Mouse (Mus musculus) lung, postnatal 14 days (tissue): ENCODE data around the gene Pgpep1l.

Experiments
- DNase-seq: peaks from one replicate; pipeline ENCODE4 v3.0.0; 2021

Pgpep1l gene

DNA sequence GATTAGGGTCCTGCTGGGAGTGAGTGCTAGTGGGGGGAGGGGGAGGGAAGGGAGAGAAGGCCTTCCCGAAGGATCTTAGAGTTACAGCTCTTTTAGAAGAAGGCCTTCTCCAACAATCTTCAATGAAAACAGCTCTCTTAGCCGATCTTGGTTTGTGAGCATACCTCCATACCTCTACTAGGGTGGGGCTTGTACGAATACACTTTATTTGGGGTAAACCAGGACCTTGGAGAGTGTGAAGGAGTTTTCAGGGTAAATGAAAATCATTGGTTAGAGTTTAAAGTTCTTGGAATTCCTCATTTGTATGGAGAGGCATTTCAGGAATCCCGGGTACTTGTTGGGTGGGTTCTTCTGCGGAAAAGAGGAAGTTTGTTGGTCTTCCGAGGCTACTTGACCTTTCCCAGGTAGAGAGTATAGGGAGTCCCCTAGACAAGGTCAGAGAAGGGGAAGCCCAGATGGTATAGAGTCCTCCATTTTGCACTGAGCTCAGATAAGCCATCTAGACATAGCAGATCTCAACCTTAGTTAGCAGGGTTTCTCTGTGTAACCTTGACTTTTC lies 4.4 kb downstream of the Pgpep1l start:
- DNase-seq = no peak

DNA sequence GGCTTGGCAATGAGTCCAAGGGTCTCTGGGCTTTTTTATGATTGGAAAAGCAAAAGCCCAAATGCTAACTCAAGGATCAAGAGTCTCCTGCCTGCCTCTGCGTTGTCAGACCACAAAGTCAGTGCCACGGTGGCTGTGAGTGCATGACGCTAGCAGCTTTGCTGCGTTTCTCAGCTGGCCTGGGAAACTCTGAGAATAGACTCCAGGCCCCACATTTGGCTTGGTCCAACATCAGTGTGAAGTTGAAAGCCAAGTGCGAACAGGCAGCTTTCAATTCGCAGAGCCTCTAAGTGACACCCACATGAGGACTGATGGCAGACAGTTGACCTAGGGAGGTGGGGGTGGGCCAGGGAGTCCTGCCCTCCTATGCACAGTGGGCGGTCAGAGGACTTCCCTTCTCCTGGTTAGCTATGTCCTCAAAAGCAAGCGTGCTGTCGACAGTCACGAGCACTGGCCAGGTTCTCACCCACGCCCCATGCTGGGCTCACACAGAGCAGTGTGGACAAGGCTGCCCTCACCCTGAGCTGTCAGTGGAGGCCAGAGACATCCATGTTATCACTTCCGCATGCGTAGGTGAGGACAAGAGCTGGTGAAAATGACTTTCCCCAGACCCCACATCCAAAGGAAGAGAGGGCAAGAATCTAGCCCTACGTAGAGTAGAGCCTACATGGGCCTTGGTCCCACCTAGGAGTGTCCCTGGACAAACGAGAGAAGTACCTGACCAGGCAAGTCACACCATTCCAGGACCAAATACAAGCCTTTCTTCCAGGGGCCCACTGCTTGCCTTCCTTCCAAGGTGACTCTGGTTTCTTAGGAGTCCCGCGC lies 5.5 kb downstream of the Pgpep1l start:
- DNase-seq = no peak

DNA sequence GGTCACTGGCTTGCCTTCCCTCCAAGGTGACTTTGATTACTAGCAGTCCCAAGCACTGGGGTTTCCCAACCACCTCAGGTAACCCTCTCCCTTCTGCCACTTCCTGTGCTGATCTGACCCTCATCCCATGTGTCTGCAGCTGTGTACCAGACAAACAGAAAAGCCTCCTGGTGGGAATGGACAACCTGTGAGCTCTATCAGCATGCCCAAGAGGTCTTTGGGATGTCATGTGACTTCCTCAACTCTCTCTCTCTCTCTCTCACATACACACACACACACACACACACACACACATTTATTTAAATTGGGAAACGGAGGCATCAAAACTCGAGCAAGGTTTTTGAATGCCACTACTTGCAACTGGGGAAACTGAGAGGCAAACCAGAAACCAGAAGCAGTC lies 6.3 kb downstream of the Pgpep1l start:
- DNase-seq = no peak

DNA sequence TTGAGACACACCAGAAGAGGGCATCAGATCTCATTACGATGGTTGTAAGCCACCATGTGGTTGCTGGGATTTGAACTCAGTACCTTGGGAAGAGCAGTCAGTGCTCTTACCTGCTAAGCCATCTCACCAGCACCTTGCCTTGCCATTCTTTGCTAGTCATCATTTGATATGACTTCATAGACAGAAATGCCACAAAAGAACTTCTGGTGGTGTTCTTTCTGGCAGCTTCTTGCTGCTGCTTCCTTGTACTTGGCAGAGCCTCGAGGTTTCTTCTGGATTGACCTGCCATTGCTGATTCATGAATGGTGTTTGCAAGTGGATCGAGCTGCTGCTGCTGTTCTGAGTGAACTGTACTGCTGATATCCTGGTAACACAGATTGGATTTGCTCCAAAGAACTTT lies 13.1 kb downstream of the Pgpep1l start:
- DNase-seq = no peak

DNA sequence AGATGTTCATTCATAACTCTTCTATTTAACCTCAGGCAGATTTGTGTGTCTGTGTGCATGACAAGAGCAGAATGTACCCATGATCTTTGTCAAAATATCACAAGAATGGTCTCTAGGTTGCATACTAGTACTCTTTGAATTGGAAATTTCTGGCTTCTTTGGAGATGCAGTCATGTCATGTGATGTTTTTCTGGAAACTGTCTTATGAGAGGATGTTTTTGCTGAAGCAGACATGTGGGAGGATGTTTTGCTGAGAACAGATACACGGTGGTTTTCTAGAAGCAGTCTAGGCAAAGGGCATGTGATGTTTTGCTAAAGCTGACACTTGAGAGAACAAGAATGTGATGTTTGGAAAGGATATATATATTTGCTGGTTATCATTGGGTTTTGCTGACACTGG lies 13.6 kb downstream of the Pgpep1l start:
- no peak for DNase-seq

DNA sequence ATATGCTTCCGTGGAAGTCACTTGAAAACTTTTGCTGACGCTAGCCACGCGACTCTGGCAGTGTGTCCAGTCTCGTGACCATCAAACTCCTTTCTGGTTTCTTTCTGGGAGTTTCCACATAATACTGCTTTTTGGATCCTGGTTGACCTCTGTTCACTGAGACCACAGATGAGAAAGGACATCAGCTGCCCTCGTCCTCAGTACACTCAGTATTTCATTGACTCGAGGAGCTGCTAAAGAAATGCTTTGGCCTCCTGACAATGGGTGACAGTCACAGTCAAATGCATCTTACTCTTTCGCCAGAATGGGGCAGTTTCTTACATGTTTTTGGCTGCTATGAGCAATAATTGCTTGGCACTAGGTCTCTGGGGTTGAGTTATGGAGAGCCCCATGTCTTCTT lies 17.8 kb downstream of the Pgpep1l start:
- DNase-seq = no peak

DNA sequence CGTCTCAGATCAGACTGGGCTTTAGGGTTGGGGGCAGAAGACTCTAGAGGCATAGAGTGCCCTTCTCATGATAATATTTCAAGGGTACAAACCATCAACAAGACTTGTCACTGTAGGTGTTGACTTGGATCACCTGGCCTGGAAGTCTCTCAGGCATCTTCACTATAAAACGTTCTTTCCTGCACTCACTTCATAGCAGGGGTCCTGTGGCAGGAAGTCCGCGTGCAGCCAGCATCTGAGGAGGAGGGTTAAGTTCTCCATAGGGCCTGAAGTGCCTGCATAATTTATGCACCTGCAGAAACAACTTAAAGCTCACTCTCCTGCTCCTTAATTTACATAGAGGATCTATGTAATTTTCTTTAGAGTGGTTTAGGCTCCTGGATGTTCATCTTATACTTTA lies 18.4 kb downstream of the Pgpep1l start:
- no peak for DNase-seq

DNA sequence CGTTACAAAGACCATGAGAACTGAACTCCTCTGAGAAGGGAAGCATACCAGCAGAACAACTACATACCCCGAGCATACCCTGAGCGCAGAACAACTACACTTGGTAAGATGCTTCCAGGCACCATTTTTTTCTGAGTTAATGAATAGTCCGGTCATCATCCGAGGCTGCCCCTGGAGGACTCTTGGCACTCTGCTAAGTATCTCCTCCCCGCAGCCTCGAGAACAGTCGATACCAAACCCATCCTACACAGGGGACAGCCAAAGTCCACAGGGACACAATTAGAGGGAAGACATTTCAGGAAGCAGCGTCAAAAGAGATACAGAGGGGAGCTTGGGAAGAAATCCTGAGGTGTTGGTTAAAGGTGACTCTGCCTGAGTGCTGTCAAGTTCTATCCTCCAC lies 22.8 kb downstream of the Pgpep1l start:
- no peak for DNase-seq

DNA sequence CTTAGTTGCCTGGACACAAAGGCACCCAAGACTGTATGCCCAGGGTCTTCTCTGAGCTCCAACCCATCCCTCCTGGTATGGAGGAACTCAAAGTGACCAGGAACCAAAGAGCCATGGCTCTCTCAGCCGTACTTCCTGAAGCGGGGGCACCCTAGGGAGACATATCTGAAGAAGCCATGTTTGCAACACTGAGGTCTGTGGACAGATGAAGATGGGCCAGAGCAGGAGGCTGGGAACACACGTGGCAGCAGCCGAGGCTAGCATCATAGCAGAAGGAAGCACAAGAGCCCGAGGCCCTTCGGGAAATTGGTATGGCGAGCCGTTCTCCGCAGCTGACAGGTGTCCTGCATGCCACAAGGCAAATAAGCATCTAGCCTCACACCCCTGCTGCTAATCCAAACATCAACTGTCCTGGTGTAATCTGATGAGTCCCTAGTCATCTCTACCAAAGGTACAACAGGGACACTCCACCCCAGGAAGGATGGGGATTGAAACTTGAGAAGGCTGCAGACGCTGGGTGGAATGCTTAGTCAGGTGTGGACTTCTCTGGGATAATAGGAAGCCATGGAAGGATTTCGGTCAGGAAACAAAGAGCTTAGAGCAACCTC lies 24.7 kb downstream of the Pgpep1l start:
- no peak for DNase-seq

DNA sequence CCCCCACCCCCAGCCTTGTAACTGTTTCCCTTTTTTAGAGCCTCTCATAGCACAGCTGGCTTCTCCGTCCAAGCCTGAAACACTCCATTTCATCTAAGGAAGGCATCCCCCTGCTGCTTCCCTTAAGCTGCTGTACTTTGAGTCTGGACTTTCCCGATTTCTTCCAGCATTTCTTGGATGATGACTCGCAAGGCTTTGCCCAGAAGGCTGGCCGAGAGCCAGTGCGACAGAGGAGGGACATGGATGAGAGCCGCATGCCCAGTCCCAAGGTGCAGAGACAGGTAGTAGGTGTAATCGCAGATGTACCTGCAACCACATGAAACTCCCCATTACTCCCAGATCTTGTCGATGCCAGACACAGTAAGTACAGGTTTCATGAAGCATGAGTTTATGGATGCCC lies 27.2 kb downstream of the Pgpep1l start:
- DNase-seq = no peak

DNA sequence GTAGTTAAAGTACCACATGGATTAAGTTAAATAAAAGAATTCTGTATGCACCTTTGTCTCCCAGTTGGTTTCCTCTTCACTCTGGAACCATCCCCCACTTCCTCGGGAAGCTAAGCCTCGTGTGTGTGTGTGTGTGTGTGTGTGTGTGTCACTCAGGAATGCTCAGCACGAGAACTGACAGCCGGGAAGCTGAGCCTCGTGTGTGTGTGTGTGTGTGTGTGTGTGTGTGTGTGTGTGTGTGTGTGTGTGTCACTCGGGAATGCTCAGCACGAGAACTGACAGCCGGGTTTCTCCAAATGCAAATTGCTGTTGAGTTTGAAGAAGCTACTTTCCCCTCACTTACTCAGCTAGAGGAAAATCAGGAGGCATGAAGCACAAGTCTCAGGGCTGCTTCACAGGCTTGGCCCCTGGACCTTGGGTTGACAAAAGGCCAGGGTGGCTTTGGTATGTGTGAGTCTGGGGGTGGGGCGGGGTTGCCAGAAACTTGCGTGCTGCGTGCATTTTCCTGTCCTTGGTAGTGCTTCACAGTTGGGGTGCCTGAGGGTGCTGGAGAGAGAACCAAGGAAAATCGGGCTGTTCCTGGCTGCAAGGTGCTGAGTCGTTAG lies 30.3 kb downstream of the Pgpep1l start:
- DNase-seq = peak; percentile 65

DNA sequence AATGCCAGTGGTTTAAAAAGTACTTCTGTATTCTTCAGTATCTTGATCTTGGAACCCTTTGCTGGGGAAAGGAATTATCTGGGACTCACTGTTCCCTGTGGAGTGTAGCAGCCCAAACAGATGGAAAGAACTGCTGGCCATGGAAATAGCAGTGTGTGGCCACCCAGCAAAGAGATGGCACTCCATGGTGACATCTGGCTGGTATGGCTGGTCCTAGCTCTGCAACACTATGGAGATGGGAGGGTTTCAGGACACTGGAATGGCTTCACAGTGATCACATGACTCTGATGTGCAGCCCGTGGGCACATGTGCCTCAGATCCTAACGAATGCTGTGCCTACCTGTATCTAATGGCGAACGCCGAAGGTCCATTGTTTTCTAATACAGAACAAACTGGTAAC lies 31.5 kb downstream of the Pgpep1l start:
- DNase-seq = no peak

DNA sequence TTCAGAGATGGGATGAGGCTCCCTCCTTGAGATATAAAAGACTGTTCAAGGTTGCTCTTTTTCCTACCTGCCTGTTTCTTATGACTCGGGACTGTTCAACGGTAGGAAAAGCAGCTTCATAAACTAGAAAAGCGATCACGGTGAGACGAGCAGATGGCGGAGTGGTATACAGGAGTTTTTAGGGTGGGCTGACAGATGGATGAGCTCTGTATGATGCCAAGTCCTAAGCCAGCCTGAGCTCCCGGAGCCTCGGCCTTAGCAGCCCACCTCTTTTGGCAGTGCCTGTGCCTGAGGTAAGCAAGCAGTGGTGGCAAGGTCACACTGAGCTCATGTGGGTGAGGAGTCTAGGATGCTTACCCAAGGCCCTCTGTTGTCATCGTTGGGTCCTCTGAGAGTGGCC lies 33.2 kb downstream of the Pgpep1l start:
- DNase-seq = no peak

DNA sequence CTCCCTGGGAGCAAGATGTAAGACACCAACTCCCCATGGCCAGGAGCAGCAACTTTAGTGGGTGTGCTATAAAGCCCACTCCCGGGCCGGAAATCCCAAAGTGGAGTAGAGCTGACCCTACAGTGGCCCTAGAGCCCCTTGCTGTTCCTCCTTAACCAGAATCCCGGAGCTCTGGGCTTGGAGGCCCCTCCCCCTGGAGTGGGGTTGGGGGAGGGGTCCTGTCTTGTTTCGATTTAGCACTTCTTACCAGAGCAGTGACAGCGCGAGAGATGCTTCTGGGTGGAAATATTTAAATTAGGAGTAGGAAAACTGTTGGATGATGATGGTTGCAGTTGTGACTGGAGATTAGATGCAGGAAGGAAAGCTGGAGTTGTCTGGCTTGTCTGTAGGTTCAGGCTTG lies 35.5 kb downstream of the Pgpep1l start:
- DNase-seq = no peak

DNA sequence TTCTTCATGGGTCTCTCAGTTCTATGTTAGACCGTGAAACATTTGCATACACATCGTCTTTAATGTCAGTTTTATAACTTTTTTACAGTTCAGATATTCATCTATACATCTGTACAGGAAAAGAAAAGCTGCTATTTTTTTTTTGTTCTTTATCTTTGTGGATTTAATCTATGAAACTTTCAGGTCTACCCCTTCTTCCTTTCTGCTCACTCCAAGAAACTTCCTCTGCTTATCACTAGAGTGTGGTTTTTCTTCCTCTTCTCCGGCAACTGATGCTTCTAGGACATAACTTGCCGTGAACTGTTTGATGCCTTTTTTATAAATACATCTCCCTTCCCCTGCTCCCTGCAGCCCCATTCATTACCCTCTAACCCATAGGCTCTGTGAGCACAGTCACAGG lies 36.4 kb downstream of the Pgpep1l start:
- DNase-seq = no peak

DNA sequence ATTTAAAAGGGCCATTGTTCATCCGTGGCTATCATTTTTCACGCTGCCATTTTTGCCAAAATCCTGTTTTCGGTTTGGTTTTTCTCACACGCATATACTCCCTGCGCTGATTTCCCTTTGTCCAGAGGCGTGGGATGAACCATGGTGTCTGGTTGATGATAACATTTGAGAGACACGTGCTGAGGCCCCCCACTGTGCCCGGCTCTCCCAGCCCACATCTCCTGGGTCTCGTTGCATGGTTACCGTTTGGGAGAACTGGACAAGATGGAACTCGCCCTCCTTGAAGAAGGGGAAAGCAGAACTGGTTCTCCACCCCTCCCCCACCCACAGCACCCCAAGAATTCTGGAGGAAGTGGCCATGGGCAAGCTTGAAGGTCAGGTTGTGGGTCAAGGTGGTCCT lies 37.0 kb downstream of the Pgpep1l start:
- DNase-seq = no peak

DNA sequence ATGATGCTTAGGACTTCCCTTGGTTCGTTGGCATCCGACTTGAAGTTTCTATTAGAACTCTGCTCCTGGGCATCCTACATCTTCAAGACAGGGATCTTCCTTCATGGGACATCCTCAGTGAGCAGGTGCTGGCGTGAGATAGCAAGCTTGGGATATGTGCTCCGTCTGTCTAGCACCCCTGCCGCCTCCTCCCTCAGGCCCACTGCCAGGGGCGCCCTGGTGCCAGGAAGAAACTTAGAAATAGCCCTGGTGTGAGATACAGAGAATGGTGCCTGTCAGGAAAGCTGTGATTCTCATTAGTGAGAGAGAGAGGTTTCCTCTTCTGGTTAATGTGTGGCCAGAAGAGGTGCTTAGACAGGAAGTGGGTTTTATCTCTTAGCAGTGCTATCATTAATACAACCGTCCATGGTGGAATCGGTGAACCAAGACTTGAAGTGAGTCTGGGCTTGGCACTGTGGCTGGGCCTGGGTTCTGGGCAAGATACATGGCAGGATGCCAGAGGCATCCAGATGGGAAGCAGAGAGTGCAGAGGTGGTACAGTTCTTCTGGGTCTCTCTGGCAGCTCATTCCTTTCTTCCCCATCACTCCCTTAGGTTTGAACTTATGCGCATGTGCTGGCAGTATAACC lies 38.5 kb downstream of the Pgpep1l start:
- no peak for DNase-seq

DNA sequence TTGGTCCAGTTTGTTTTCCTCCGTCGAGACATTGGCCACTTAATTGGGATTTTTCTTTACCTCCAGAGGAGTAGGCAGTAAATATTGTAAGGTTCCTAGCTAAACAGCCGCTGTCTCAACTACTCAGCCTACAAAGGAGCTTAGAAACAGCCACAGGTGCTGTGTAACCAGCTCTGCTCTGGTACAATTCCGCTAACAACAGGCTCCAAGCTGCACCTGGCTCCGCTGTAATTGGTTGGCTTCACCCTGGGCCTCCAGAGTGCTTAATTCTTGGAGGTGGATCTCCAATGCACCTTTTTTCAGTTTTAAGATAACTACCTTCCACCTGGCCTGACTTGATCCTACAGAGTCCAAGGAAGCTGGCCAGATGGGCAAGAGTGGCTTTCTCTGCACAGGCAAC lies 40.0 kb downstream of the Pgpep1l start:
- no peak for DNase-seq

DNA sequence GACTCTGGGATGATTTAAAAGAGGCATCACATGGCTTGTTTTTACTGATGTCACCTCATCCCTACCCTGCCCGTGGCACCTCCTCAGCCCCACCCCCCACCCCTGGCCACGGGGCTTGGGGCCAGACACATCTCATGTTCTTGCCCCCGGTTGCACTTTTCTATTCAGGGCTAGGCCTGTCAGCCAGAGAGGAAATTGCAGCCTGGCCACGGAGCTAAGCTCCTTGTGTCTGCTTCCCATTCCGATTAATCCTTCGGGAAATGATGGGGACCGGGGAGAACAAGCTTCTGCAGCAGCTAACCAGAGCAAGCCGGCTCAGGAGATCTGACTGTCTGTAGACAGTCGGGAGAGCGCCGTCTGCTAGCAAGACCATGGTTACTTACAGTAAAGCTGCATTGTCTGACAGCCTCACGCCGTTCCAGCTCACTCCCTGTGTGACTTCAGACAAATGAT lies 40.7 kb downstream of the Pgpep1l start:
- peak; percentile 19 for DNase-seq

DNA sequence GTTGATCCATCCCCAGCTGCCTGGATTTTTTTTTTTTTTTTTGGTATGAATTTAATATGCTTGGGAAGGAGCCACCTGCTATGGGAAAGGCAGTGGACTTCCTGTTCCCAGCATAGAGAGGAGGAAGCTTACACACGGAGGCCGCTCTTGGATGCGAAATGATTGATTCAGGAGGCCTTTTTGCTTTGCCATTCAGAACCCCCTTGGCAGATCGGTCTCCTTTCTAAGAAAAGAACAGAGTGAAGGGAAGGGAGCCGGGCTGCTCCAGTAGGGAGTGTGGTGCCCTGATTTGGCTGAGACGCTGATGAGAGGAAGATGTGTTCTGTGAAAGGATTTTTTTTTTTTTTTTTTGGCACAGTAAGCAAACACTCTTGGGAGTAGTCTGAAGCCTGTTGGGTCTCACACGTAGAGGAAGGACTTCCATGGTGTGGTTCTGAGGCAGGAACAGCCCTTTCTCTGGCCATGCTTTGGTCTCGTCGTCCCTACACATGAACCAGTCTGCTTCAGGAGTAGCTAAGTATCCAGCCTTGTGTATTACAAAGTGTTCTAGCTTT lies 42.3 kb downstream of the Pgpep1l start:
- DNase-seq = no peak

DNA sequence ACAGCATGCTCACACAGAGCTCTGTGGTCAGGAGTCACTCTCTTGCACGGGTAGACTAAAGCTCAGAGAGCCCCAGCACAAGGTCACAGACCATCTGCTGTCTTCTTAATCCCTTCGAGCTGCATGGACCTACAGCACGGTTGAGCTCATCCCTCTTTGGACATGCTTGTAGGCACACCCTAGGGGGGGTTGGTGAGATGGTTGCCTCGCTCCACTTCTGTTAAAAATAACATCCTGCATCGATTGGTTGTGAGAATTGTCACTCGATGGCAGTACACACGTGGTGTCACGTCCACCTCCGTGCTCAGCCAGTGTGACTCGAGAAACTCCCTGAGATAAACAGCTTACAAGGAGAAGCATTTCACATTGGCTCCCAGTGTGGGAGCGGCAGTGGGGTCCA lies 45.2 kb downstream of the Pgpep1l start:
- DNase-seq = no peak

DNA sequence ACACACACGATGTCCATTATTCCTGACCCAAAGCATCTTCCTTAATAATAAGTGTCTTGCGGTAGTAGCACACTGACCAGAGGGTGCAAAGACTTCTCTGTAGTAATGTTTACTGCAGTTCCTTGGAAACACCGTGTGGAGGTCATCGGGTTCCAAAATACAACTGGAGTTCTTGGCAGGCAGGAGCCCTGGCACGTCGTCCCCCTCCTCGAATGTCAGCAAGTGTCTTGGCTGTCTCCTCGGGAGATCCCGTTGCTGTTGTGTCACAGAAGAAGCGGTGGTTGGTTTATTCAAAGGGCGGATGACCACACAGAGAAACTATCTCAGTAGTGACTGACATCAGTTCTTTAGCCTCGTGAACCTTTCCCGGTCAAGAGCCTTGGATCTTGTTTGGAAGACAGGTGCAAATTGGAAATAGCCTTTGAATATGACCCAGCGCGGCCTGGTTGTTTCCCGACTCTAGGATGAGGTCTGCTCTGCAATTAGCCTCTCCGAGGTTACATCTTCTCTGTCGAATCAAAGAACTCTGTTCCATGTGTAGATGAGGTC lies 48.4 kb downstream of the Pgpep1l start:
- peak; percentile 56 for DNase-seq

DNA sequence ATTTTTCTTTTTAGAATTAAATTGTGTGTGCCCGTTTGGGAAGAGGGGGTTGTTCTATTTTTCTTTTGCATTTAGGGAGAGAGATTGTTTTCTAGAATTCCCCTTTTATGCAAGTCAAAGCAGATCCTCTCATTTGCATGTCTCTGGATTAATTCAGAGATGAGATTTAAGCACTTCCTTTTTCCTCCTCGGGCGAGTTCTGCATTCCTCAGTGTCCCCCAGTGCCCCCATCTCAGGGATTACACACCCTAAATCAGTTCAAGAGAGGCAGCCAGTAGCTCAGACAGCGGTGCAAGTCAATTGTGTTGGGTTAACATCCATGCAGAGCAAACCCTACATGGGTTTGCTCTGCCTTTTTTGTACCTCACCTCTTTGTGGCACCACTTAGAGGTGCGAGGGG lies 50.2 kb downstream of the Pgpep1l start:
- DNase-seq = no peak
